ENCODE assay signal across 17 mouse cellular contexts in genomic region chr6:83939492-83939891, GRCm38 (mm10).
A peak's percentile ranks its signal among the peaks of the same experiment; 100 is the strongest.
DNase-seq lines count a peak whose midpoint lies in the region; TF ChIP-seq lines count a peak whose summit lies in the region.
"Had no signal": no experiment of that assay in that cellular context is flagged by ENCODE, and none has a peak within 500 bp of the region (broad histone marks: within the 10 kb centered on the region; RNA-seq: fewer than 3 reads in every experiment).

No protein-coding gene starts in this region.

- peak; percentile 61 to 66; a peak in 3 of 4 replicates for TF ChIP-seq EP300 in MEL (IDR thresholded peaks at IDR 0.05; ENCODE audit: low read depth in 1 of 2, low read length in 2 of 2)

- no peak for TF ChIP-seq CTCF in MEL (IDR thresholded peaks at IDR 0.05 in 2 of 3, conservative IDR thresholded peaks at IDR 0.05 in 1 of 3; ENCODE audit: control insufficient read depth in 1 of 3, insufficient read depth in 1 of 3, low read depth in 2 of 3, low read length in 3 of 3, poor library complexity in 1 of 3, severe bottlenecking in 1 of 3)

- intact Hi-C loops in gastrocnemius, postnatal 36 days (cut with DNase I): no loop called here

- peaks cover 12 to 26% of the 10 kb centered on the region in 2 experiments for H3K36me3 ChIP-seq in MEL (ENCODE audit: control insufficient read depth in 1 of 2, insufficient read depth in 2 of 2, low read length in 2 of 2)

- no peaks in the 10 kb centered on the region for H3K27me3 ChIP-seq in MEL (ENCODE audit: control insufficient read depth in 1 of 2, insufficient read depth in 2 of 2, low read length in 2 of 2)
- H3K27me3 ChIP-seq: CH12.LX, Patski had no signal

- no peak for TF ChIP-seq POLR2A in MEL (IDR thresholded peaks at IDR 0.05; ENCODE audit: control insufficient read depth in 1 of 2, insufficient read depth in 1 of 2, low read depth in 1 of 2, low read length in 2 of 2, poor library complexity in 1 of 2)

- H3K4me3 ChIP-seq in MEL (ENCODE audit: control insufficient read depth in 1 of 2, insufficient read depth in 1 of 2, low read depth in 2 of 2, low read length in 2 of 2): no peak overlapping the region

- no peaks in the 10 kb centered on the region for H3K9me3 ChIP-seq in MEL (replicated peaks; ENCODE audit: insufficient read depth, low read length)
- H3K9me3 ChIP-seq: G1E had no signal

- no peak overlapping the region for H3K27ac ChIP-seq in MEL (ENCODE audit: control insufficient read depth, low read depth, low read length)

- peaks cover 1% of the 10 kb centered on the region; the same call in 1 of the 2 replicates for H3K79me2 ChIP-seq in MEL (ENCODE audit: control insufficient read depth, insufficient read depth, low read length, poor library complexity)

- H3K4me1 ChIP-seq in MEL (ENCODE audit: control insufficient read depth in 1 of 2, insufficient read depth in 2 of 2, low read length in 2 of 2): peaks cover 0 to 10% of the 10 kb centered on the region in 2 experiments; a peak in 3 of 4 replicates

- TF ChIP-seq RAD21 in MEL (IDR thresholded peaks at IDR 0.05; ENCODE audit: low read depth, low read length): no peak

- DNase-seq in MEL (ENCODE audit: low read depth, low spot score): peak; percentile 23
- no peak for DNase-seq in gastrocnemius, postnatal 36 days
- DNase-seq: adrenal gland, adult 2 months; adrenal gland, adult 8-10 months; adrenal gland, postnatal 10 days; adrenal gland, postnatal 14 days; adrenal gland, postnatal 25 days; adrenal gland, postnatal 36 days; B cell, adult 2 months; cerebellum, adult 11 months; cerebellum, adult 11-12 months; cerebellum, adult 18-20 months; cerebellum, adult 2 months; cerebellum, adult 8-10 months had no signal

- H3K9ac ChIP-seq in MEL (ENCODE audit: control insufficient read depth, low read depth, low read length, poor library complexity, severe bottlenecking): no peak overlapping the region

TF ChIP-seq in MEL, 35 proteins besides CTCF, POLR2A, EP300 and RAD21:
- TF ChIP-seq TCF12 (IDR thresholded peaks at IDR 0.05; ENCODE audit: low read depth, low read length) (peak; percentile 55; the same call in 1 of the 2 replicates), MYB (IDR thresholded peaks at IDR 0.05; ENCODE audit: low read depth, low read length) (no peak), USF1 (IDR thresholded peaks at IDR 0.05; ENCODE audit: low read depth, low read length) (no peak), BHLHE40 (IDR thresholded peaks at IDR 0.05; ENCODE audit: borderline replicate concordance, low read depth, low read length) (no peak), GATA1 (IDR thresholded peaks at IDR 0.05; ENCODE audit: low read depth, low read length) (peak; percentile 59; the same call in 1 of the 2 replicates), ZKSCAN1 (IDR thresholded peaks at IDR 0.05; ENCODE audit: low read depth, low read length) (no peak), ZC3H11A (IDR thresholded peaks at IDR 0.05; ENCODE audit: low read depth, low read length) (no peak)
TF ChIP-seq in MEL: peak in this region for 2.
